Comparison of ENCODE assay signal across 10 mouse cellular contexts in the genomic region with DNA sequence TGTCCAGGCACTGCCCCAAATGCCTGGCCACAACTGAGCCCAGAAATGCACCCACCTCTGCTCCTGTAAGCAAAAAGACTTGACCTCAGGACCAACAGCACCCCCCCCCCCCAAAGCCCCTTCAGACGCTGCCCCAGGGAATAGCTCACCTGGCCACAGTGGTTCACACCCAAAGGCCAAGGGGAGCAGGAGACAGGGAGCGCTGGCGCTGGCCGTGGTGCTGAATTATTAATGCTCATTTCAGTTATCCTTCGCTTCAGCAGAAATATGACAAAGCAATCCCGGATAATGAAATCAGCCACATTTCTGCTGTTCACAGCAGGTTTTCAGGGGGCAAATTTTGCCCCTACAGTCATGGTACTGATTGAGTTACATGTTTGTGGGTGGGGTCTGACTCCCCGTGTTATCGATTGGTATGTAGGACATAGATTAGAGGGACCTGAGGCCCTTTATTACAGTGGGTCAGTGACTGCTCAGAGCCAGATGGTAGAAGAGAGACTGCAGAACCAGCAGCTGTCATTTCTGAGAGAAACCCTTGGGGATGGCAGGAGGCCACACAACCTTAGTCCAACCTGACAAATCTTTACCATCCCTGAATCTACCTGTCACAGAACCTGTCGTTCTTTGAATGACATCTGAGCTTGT.
A peak's percentile ranks its signal among the peaks of the same experiment; 100 is the strongest.
DNase-seq lines count a peak whose midpoint lies in the region; ATAC-seq lines count a peak whose summit lies in the region.
"Had no signal": no experiment of that assay in that cellular context is flagged by ENCODE, and none has a peak within 500 bp of the region (broad histone marks: within the 10 kb centered on the region; RNA-seq: fewer than 3 reads in every experiment).

No protein-coding gene starts in this region.

- no peaks in the 10 kb centered on the region for H3K9me3 ChIP-seq in midbrain, embryonic 15.5 days
- H3K9me3 ChIP-seq: embryonic facial prominence, embryonic 12.5 days; liver, embryonic 15.5 days; stomach, embryonic 15.5 days had no signal

- no peak overlapping the region for H3K4me3 ChIP-seq in midbrain, embryonic 15.5 days
- H3K4me3 ChIP-seq: embryonic facial prominence, embryonic 12.5 days; liver, embryonic 15.5 days; stomach, embryonic 15.5 days had no signal

- H3K27me3 ChIP-seq in midbrain, embryonic 15.5 days (replicated peaks) = no peaks in the 10 kb centered on the region
- H3K27me3 ChIP-seq: embryonic facial prominence, embryonic 12.5 days; liver, embryonic 15.5 days; stomach, embryonic 15.5 days had no signal

- ATAC-seq in midbrain, embryonic 15.5 days (replicated peaks) = no peak

- peak overlapping the region; percentile 56 for H3K27ac ChIP-seq in midbrain, embryonic 15.5 days
- H3K27ac ChIP-seq: embryonic facial prominence, embryonic 12.5 days; liver, embryonic 15.5 days; stomach, embryonic 15.5 days had no signal

- H3K36me3 ChIP-seq in midbrain, embryonic 15.5 days (replicated peaks) = no peaks in the 10 kb centered on the region
- H3K36me3 ChIP-seq: embryonic facial prominence, embryonic 12.5 days; liver, embryonic 15.5 days; stomach, embryonic 15.5 days had no signal

- peak; percentile 3 for DNase-seq in lung, postnatal 14 days
- DNase-seq in lung, postnatal 36 days = no peak
- peak; percentile 85 for DNase-seq in brain, adult 2 months (ENCODE audit: low read depth, low spot score)
- peak; percentile 56 for DNase-seq in embryo, embryonic 11.5 days (ENCODE audit: low read depth, low spot score)
- DNase-seq in gastrocnemius, adult 18-20 months (ENCODE audit: low spot score) = no peak
- DNase-seq in right cerebral cortex, postnatal 10 days (ENCODE audit: low spot score in 2 of 2) = no peak

- peaks cover 16% of the 10 kb centered on the region for H3K4me1 ChIP-seq in midbrain, embryonic 15.5 days
- H3K4me1 ChIP-seq: embryonic facial prominence, embryonic 12.5 days; liver, embryonic 15.5 days; stomach, embryonic 15.5 days had no signal

- H3K4me2 ChIP-seq in midbrain, embryonic 15.5 days = no peak overlapping the region
- H3K4me2 ChIP-seq: embryonic facial prominence, embryonic 12.5 days; liver, embryonic 15.5 days; stomach, embryonic 15.5 days had no signal

- WGBS in midbrain, embryonic 15.5 days = 30% methylated on average over 9 of the region's 9 CpGs

- H3K9ac ChIP-seq in midbrain, embryonic 15.5 days = no peak overlapping the region
- H3K9ac ChIP-seq: embryonic facial prominence, embryonic 12.5 days; liver, embryonic 15.5 days; stomach, embryonic 15.5 days had no signal

Comparison
In these comparisons a context has a peak if more than half of its experiments do, and no peak if none do; other contexts are left out.
1. DNase-seq: peak in lung, postnatal 14 days (single experiment), brain, adult 2 months (single experiment) and embryo, embryonic 11.5 days (single experiment); none in lung, postnatal 36 days (single experiment), gastrocnemius, adult 18-20 months (single experiment) and right cerebral cortex, postnatal 10 days (0 of 2).